ENCODE assay signal across 8 mouse cellular contexts in the genomic region with DNA sequence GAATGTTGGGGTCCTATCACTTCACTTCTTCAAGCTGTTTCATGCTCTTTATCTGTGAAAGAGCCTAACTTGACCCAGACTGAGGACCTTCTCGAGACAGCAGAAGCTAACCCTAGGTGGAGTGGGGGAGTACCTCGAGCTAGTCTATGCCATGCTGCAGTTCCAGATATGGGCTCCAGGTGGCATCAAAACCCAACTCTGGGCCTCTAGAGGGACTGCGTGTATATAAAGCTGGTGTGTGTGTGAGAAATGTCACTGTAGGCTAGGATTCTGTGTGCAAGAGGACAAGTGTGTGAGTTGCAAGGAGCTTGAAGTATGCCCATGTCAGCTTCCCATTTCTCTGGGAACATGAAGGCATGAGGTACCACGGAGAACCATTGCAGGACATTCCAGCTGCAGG. TPM values are rescaled to one million over a fixed set of nuclear protein-coding genes. Genes with fewer than 3 reads are reported as not detected.
A peak's percentile ranks its signal among the peaks of the same experiment; 100 is the strongest.
DNase-seq lines count a peak whose midpoint lies in the region; ATAC-seq and TF ChIP-seq lines count a peak whose summit lies in the region.
"Had no signal": no experiment of that assay in that cellular context is flagged by ENCODE, and none has a peak within 500 bp of the region (broad histone marks: within the 10 kb centered on the region; RNA-seq: fewer than 3 reads in every experiment).

No protein-coding gene starts in this region.

- H3K4me1 ChIP-seq in G1E (ENCODE audit: insufficient read depth, low read depth, low read length): no peaks in the 10 kb centered on the region

- no peaks in the 10 kb centered on the region for H3K36me3 ChIP-seq in G1E (replicated peaks)
- H3K36me3 ChIP-seq: limb, embryonic 15.5 days had no signal

- no peak overlapping the region for H3K4me3 ChIP-seq in G1E (ENCODE audit: low read depth, low read length)
- H3K4me3 ChIP-seq: limb, embryonic 15.5 days had no signal

- peak; percentile 48 for DNase-seq in G1E (ENCODE audit: low spot score)
- DNase-seq in adrenal gland, adult 2 months: peak; percentile 77
- peak; percentile 94 for DNase-seq in embryo, embryonic 10.5 days (ENCODE audit: low spot score)
- peak; percentile 59 for DNase-seq in gastrocnemius, postnatal 25 days
- DNase-seq in layer of hippocampus, adult 8-10 months (ENCODE audit: low spot score in 2 of 2): peak; percentile 67 to 87
- DNase-seq in lung, postnatal 25 days (ENCODE audit: low spot score): peak; percentile 80
- DNase-seq in right cerebral cortex, postnatal 14 days: peak; percentile 80

- ATAC-seq in G1E (ENCODE audit: extremely low read depth, insufficient number of reproducible peaks, low FRiP score, poor library complexity, severe bottlenecking): no peak

- H3K9me3 ChIP-seq in G1E (replicated peaks): peaks cover 2% of the 10 kb centered on the region
- H3K9me3 ChIP-seq: limb, embryonic 15.5 days had no signal

- peaks cover 36% of the 10 kb centered on the region; the same call in 1 of the 2 replicates for H3K27me3 ChIP-seq in G1E (ENCODE audit: insufficient read depth, low read length)
- H3K27me3 ChIP-seq: limb, embryonic 15.5 days had no signal

- TF ChIP-seq CTCF in G1E (IDR thresholded peaks at IDR 0.05; ENCODE audit: low read depth, low read length): peak; percentile 83

RNA-seq across cellular contexts. Expression of a gene that starts 53.2 kb away (rescaled TPM):
- 48.4 and 51.8 TPM in 2 replicates for total RNA-seq in G1E (2014; fragmentation: Nextera tagmentation)
- total RNA-seq in G1E (2017): 6.3 and 6.4 TPM in 2 replicates
- polyA plus RNA-seq in G1E (2012): 106 and 110 TPM in 2 replicates
- total RNA-seq in adrenal gland, adult 2 months (2021): 10 to 100 TPM; 27.1 to 28.7 TPM
- 42.1 and 46.3 TPM in 2 replicates for polyA plus RNA-seq in adrenal gland, adult 2 months (2012; rRNA removed)
- 10 to 100 TPM; 23.1 to 27.1 TPM for total RNA-seq in gastrocnemius, postnatal 25 days (2021)
- total RNA-seq in layer of hippocampus, adult 8-10 months (2022): 100 to 1,000 TPM; 114 to 136 (median 127) TPM
